Mouse (Mus musculus): ENCODE data around the gene Osgin1. TPM values are rescaled to one million over a fixed set of nuclear protein-coding genes. Genes with fewer than 3 reads are reported as not detected.

Gene Osgin1
- polyA plus RNA-seq, 1 experiment from 2014 or later: 19.6 TPM

DNA sequence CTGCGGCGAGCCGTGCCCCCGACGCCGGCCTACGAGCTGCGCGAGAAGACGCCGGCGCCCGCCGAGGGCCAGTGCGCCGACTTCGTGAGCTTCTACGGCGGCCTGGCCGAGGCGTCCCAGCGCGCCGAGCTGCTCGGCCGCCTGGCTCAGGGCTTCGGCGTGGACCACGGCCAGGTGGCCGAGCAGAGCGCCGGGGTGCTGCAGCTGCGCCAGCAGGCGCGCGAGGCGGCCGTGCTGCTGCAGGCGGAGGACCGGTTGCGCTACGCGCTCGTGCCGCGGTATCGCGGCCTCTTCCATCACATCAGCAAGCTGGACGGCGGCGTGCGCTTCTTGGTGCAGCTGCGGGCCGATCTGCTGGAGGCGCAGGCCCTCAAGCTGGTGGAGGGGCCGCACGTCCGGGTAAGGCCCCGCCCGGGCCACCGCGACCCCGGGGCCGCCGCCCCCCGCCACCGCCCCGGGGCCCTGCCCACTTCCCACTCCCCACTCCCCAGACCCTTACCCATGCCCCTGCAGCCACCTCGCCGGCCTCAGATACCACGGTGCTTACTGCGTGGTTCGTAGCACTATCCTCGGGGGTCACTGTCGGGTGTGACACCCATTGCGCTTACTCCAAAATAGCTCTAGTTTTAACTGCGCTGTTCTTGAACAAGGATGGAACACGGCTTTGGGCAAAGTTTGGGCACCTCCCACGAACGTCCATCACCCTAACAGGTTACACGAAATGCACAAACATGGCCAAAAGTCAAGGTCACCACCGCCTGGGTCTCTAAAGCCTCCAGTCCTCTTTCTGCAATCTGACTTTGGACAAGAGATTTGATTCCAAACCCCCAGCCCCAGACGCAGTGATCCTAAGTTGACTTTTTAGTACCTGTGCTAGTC is 38.6 kb upstream of the Osgin1 start:
- peak; percentile 46 for ATAC-seq
- Histone ChIP-seq H3K36me3 (ENCODE audit: control insufficient read depth, insufficient read depth) (no peaks in the 10 kb centered on the region), H3K27ac (ENCODE audit: low read depth, low read length) (peak overlapping the region; percentile 96), H3K9ac (ENCODE audit: low read depth, low read length) (peak overlapping the region; percentile 92), H3K9me3 (ENCODE audit: control insufficient read depth) (no peaks in the 10 kb centered on the region), H3K4me1 (replicated peaks; ENCODE audit: control insufficient read depth, insufficient read depth, low read length) (0 out of 2 replicates have a peak, but pooled peaks cover 8% of the 10 kb centered on the region), H3K27me3 (replicated peaks; ENCODE audit: control insufficient read depth, insufficient read depth, low read length) (no peaks in the 10 kb centered on the region), H3K4me3 (ENCODE audit: low read depth, low read length) (peak overlapping the region; percentile 72), H3K4me2 (replicated peaks; ENCODE audit: low read depth) (peak overlapping the region; percentile 99)
- WGBS: 6% methylated on average over 47 of the region's 83 CpGs
- no peak for TF ChIP-seq CTCF (IDR thresholded peaks at IDR 0.05; ENCODE audit: low read depth)

DNA sequence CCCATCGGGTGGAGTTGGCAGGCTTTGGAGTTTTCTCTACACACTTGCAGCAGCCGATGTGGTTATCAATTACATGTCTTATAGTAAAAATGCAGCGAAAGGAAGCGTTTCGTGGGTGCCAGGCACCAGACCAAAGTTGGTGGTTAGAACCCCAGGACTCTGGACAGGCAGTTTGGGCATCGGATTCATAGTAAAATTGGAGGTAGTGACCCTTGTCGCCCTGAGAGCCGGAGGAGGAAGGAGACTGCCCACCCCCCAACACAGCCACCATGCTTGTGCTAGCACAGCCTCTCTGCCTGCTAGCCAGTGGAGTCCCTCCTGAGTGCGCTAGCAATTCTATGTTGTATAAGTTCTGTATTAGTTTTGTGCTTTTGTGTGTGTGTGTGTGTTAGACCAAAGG is 35.4 kb upstream of the Osgin1 start:
- no peak overlapping the region for H3K4me2 ChIP-seq (replicated peaks; ENCODE audit: low read depth)
- TF ChIP-seq CTCF (IDR thresholded peaks at IDR 0.05; ENCODE audit: low read depth): no peak
- 0 out of 2 replicates have a peak, but pooled peaks cover 12% of the 10 kb centered on the region for H3K4me1 ChIP-seq (replicated peaks; ENCODE audit: control insufficient read depth, insufficient read depth, low read length)
- no peak overlapping the region for H3K9ac ChIP-seq (ENCODE audit: low read depth, low read length)
- no peaks in the 10 kb centered on the region for H3K9me3 ChIP-seq (ENCODE audit: control insufficient read depth)
- H3K27me3 ChIP-seq (replicated peaks; ENCODE audit: control insufficient read depth, insufficient read depth, low read length): no peaks in the 10 kb centered on the region
- 90% methylated on average over 9 of the region's 9 CpGs for WGBS
- no peak overlapping the region for H3K4me3 ChIP-seq (ENCODE audit: low read depth, low read length)
- H3K36me3 ChIP-seq (ENCODE audit: control insufficient read depth, insufficient read depth): peaks cover 20% of the 10 kb centered on the region; the same call in 1 of the 2 replicates
- no peak overlapping the region for H3K27ac ChIP-seq (ENCODE audit: low read depth, low read length)
- no peak for ATAC-seq

DNA sequence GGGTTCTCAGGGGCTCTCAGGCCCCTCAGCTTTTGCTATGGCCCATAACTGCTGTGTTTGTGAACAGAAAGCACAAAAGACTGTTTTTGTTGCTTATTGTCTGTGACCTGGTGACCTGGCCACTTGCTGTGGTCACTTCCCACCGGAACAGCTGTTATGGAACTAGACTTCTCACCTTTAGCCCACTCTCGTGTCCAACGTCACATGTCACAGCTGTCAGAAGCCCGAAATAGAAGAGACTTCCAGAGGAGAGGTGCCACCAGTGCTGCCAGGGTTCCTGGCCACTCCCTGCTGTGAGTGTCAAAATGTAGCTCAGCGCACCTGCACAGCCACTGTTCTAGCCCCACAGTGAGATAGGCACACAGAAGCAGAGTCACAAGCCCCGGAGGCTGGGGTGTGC is 34.7 kb upstream of the Osgin1 start:
- no peak overlapping the region for H3K27ac ChIP-seq (ENCODE audit: low read depth, low read length)
- no peak overlapping the region for H3K4me3 ChIP-seq (ENCODE audit: low read depth, low read length)
- peaks cover 21% of the 10 kb centered on the region; the same call in 1 of the 2 replicates for H3K36me3 ChIP-seq (ENCODE audit: control insufficient read depth, insufficient read depth)
- TF ChIP-seq CTCF (IDR thresholded peaks at IDR 0.05; ENCODE audit: low read depth): no peak
- H3K4me1 ChIP-seq (replicated peaks; ENCODE audit: control insufficient read depth, insufficient read depth, low read length): 0 out of 2 replicates have a peak, but pooled peaks cover 12% of the 10 kb centered on the region
- no peak overlapping the region for H3K9ac ChIP-seq (ENCODE audit: low read depth, low read length)
- no peak for ATAC-seq
- 73% methylated on average over 6 of the region's 6 CpGs for WGBS
- H3K27me3 ChIP-seq (replicated peaks; ENCODE audit: control insufficient read depth, insufficient read depth, low read length): no peaks in the 10 kb centered on the region
- H3K4me2 ChIP-seq (replicated peaks; ENCODE audit: low read depth): no peak overlapping the region
- no peaks in the 10 kb centered on the region for H3K9me3 ChIP-seq (ENCODE audit: control insufficient read depth)

DNA sequence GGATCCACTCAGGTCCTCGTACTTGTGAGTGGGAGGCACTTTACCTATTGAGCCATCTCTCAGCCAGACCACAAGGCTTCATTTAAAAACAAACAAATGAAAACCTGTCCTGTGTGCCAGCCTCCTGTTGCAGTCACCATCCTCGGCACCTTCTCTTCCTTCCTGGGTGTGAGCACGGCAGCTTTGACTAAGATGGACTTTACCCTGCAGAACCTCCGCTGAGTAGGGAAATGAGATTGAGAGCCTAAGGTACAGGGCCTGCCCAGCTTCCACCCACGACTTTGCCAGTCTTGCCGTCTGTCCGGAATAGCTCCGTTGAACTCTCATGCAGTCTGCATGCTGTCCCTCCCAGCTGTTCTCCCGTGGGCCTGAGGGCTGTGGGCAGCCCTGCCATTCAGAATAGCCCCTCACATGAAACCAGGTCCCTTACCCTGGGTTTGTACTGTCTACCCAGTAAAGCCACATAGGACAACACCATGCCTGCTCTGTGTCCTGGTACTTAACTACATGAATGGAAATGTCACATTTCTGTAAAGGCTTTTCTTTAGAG is 33.7 kb upstream of the Osgin1 start:
- Histone ChIP-seq H3K4me1 (replicated peaks; ENCODE audit: control insufficient read depth, insufficient read depth, low read length) (0 out of 2 replicates have a peak, but pooled peaks cover 12% of the 10 kb centered on the region), H3K27ac (ENCODE audit: low read depth, low read length) (peak overlapping the region; percentile 88), H3K9ac (ENCODE audit: low read depth, low read length) (0 out of 2 replicates have a peak overlapping the region, but pooled peaks have one; percentile 11), H3K36me3 (ENCODE audit: control insufficient read depth, insufficient read depth) (peaks cover 30% of the 10 kb centered on the region; the same call in 1 of the 2 replicates), H3K4me2 (replicated peaks; ENCODE audit: low read depth) (peak overlapping the region; percentile 35), H3K27me3 (replicated peaks; ENCODE audit: control insufficient read depth, insufficient read depth, low read length) (no peaks in the 10 kb centered on the region), H3K4me3 (ENCODE audit: low read depth, low read length) (no peak overlapping the region), H3K9me3 (ENCODE audit: control insufficient read depth) (no peaks in the 10 kb centered on the region)
- 39% methylated on average over 9 of the region's 9 CpGs for WGBS
- no peak for TF ChIP-seq CTCF (IDR thresholded peaks at IDR 0.05; ENCODE audit: low read depth)
- ATAC-seq: peak; percentile 72

DNA sequence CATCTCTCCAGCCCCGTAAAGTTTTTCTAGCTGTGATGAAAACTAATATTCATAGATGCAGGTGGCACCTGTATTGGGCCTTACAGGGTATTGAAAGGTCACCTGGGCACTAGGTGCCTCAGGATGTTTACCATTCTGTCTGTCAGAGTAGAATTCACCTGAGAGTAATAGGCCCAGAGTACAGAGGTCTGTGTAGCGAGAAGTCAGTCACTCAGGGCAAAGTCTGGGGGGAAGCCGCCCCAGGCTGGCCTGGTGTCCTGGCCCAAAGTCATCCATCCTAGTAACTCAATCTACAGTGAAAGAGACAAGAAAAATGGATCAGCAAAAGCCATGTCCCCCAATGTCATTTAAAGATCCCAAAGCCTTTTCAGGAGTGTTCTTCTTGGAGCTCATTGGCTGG is 33.0 kb upstream of the Osgin1 start:
- WGBS: 54% methylated on average over 3 of the region's 3 CpGs
- peak; percentile 50 for ATAC-seq
- no peak overlapping the region for H3K4me2 ChIP-seq (replicated peaks; ENCODE audit: low read depth)
- H3K9ac ChIP-seq (ENCODE audit: low read depth, low read length): no peak overlapping the region
- no peaks in the 10 kb centered on the region for H3K27me3 ChIP-seq (replicated peaks; ENCODE audit: control insufficient read depth, insufficient read depth, low read length)
- 0 out of 2 replicates have a peak overlapping the region, but pooled peaks have one; percentile 88 for H3K27ac ChIP-seq (ENCODE audit: low read depth, low read length)
- H3K9me3 ChIP-seq (ENCODE audit: control insufficient read depth): no peaks in the 10 kb centered on the region
- no peak overlapping the region for H3K4me3 ChIP-seq (ENCODE audit: low read depth, low read length)
- 0 out of 2 replicates have a peak, but pooled peaks cover 12% of the 10 kb centered on the region for H3K4me1 ChIP-seq (replicated peaks; ENCODE audit: control insufficient read depth, insufficient read depth, low read length)
- H3K36me3 ChIP-seq (ENCODE audit: control insufficient read depth, insufficient read depth): peaks cover 32% of the 10 kb centered on the region; the same call in 1 of the 2 replicates
- no peak for TF ChIP-seq CTCF (IDR thresholded peaks at IDR 0.05; ENCODE audit: low read depth)

DNA sequence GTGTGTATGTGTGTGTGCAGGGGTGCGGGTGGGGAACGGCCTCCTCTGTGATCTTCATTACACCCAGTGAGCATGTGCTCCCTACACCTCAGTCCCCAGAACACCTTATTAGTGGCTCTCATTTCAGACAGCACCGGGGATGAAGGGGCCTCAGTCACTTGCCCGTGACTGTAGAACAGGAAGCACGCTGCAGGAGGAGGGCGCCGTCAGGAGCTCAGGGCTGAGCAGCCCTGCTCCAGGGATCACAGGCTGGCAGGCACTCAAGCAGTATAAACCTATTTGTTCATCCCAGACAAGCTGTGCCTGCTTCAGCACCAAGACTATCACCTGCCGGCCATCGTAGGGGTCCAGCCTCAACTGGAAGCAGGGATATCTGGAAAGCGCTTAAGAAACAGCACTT is 30.0 kb upstream of the Osgin1 start:
- H3K27ac ChIP-seq (ENCODE audit: low read depth, low read length): no peak overlapping the region
- H3K9ac ChIP-seq (ENCODE audit: low read depth, low read length): no peak overlapping the region
- H3K4me1 ChIP-seq (replicated peaks; ENCODE audit: control insufficient read depth, insufficient read depth, low read length): 0 out of 2 replicates have a peak, but pooled peaks cover 12% of the 10 kb centered on the region
- no peaks in the 10 kb centered on the region for H3K27me3 ChIP-seq (replicated peaks; ENCODE audit: control insufficient read depth, insufficient read depth, low read length)
- no peak for TF ChIP-seq CTCF (IDR thresholded peaks at IDR 0.05; ENCODE audit: low read depth)
- peaks cover 51% of the 10 kb centered on the region for H3K36me3 ChIP-seq (ENCODE audit: control insufficient read depth, insufficient read depth)
- WGBS: 77% methylated on average over 10 of the region's 10 CpGs
- no peaks in the 10 kb centered on the region for H3K9me3 ChIP-seq (ENCODE audit: control insufficient read depth)
- no peak overlapping the region for H3K4me2 ChIP-seq (replicated peaks; ENCODE audit: low read depth)
- no peak for ATAC-seq
- H3K4me3 ChIP-seq (ENCODE audit: low read depth, low read length): no peak overlapping the region

Measured in intestine, postnatal 0 days (tissue).